Mouse (Mus musculus) embryo, embryonic 11.5 days (tissue): ENCODE results near the gene Dars.
"Not testable (repeated sequence)": the region's sequence is repeated elsewhere in the genome, so short reads cannot be mapped to it uniquely, and the experiment has no call there.

ENCODE experiments used
- DNase-seq: peaks from one replicate; pipeline ENCODE4 v3.0.0-alpha.2; 2012; ENCODE audit warnings: low read depth, low spot score

Dars gene

GRCm38 (mm10) chr1:128344232-128344631 lies 72.9 kb downstream of the Dars start:
- DNase-seq, result no peak

DNA sequence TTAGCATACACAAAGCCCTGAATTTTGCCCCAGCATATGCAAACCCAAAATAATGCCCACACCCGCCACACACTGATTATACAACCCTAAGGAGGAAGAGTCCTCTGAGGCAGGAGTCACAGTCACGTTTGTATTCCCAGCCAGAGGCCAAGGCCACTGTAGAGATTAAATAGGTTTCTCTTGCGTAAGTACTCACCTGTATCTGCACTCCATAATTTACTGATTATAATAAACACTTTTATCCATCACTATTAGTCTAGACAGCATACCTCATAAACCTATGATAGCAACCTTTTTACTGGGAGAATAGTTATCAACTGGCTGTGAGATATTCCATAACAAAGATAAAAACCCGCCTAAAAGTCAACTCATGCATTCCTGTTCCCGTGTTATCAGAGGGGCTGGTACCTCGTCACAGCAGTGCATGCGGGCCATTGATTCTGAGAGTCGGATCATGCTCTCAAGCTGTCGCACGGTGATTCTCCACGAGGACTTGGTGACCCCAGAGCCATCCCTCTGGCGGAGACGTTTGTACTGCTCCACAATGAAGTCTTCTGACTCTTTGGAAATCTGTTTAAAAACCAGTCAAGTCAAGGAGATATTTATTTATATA lies 79.4 kb downstream of the Dars start:
- DNase-seq, result no peak

DNA sequence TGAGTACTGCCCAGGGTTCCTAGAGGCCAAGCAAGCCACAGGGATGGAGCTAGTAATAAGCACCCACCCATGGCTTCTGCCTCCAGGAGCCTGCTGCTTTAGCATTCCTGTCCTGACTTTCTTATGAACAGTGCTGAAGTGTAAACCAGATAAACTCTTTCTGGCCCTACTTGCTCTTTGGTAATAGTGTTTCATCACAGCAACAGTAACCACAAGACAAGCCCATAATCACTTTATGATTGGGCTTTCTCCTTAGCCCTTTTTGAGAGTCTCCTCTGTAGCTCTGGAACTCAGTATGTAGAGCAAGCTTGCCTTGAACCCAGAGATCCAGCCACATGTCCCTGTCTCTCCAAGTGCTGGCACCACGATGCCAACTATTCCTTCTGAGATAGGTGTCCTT lies 86.9 kb downstream of the Dars start:
- DNase-seq, result no peak

DNA sequence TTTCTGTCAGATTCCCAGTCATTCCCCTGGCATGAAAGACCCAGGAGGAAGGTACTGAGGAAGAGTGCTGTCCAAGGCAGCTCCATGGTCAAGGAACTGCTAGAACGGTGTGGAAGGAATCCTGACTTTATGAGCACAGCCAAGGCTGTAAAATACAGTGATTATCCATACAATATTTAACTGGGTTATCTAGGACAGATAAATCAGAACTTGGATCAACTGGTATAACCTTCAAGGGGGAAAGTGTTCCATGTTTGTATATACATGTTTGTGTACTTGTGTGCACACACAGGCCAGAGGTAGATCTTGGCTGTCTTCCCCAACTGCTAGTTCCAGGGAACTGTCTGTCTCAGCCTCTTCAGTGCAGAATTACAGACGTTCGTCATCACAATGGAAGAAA lies 89.0 kb downstream of the Dars start, which contains the start of gene Lct:
TSS of gene Lct (minus strand) at position 101 of the 400 bp plus-strand sequence.
- no peak for DNase-seq

DNA sequence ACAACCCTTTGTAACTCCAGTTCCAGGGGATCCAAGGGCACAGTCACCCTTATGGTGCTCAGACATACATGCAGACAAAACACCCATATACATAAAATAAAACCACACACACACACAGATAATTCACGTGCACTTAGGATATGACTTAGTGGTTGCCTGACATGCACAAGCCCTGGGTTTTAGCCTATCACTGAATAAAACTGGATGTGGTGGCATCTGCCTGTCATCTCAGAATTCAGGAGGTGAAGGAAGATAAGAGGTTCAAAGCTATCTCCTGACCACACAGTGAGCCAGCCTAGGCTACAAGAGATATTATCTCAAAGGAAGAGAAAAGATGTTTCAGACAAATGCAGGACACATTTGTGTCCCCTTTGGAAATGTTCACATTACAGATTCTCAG lies 90.0 kb downstream of the Dars start:
- no peak for DNase-seq

DNA sequence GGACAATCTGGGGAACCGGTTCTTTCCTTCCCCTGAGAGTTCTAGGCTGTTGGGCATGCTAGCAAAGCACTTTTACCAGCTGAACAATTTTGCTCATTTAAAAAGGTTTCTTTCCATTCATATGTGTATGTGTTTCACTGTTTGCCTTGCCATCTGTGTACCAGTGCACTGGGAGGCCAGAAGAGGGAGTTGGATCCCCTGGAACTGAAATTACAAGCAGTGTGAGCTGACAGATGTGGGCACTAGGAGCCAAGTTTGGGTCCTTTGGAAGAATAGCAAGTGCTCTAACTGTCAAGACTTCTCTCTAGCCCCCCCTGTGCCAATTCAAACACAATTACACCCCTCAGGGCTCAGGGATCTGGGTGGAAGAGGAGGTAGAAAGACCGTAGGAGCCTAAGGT lies 92.4 kb downstream of the Dars start:
- no peak for DNase-seq

DNA sequence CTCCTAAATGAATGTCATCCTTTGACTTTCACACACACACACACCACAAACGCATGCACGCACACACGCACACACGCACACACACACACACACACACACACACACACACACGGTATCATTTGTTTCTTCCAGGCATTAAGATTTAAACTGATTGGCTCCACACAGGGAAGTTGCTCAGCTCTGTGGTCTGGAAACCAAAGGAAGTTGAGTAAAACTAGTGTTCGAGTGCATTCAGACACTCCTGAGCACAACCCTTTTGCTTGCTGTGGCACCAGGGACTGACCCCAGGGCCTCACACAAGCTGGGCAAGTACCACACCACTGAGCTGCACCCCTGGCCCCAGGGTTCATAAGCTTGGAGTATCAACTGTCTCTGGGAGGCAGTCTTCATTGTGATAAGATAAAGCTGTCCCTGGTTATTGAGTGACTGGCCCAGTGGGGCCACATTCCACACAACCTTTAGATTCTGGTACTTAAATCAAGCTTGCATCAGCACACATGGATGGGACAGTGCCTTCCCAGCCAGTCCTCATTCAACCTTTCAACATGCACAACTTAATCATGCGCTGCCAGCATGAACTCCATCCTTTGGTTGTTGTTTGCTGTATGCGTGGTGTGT lies 94.0 kb downstream of the Dars start:
- DNase-seq, result no peak

- not testable (repeated sequence) for DNase-seq
These were observed 97.9 kb downstream of the Dars start for GRCm38 (mm10) chr1:128319266-128319665.

DNA sequence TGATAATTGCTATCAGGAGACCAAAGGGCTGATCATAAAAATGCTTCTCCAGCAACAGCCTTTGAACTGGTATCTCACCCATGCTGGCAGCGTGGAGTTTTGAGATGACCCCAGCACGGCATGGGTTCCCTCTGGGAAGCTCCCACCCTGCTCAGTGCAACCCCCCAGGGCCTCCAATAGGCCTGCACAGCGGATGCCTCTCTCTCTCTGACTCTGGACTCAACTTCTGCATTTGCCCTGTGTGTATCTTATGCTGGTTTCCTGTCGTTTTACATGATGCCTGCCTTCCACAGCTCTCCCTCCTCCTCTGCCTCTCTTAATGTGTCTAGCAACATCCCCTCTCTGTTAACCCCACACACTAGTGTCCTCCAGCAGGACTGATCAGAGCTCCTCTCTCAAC lies 102.5 kb downstream of the Dars start:
- no peak for DNase-seq
